Mouse (Mus musculus) CH12.LX (cell line): Measurements from ENCODE around the gene St8sia6. TPM values are rescaled to one million over a fixed set of nuclear protein-coding genes. Genes with fewer than 3 reads are reported as not detected.

Experiments used
- DNase-seq: peaks from one replicate; pipeline ENCODE4 v3.0.0-alpha.2; 2013; ENCODE audit errors: extremely low read depth
- H3K27ac ChIP-seq: 2 replicates; pipeline ENCODE4 v1.5.1; 2012; ENCODE audit warnings: low read depth, mild to moderate bottlenecking, control low read depth, moderate library complexity; ENCODE audit not compliant: insufficient read depth
- H3K27me3 ChIP-seq: replicated peaks from 2 replicates; pipeline ENCODE3; 2012; ENCODE audit warnings: inconsistent platforms
- H3K36me3 ChIP-seq, 2 experiments: replicated peaks in 1 of 2; 2 replicates each; pipeline versions ENCODE3 to v1.6.1; 2012; ENCODE audit warnings: inconsistent platforms in 1 of 2, low read length in 1 of 2, mild to moderate bottlenecking in 1 of 2, mixed read lengths in 1 of 2, moderate library complexity in 1 of 2; ENCODE audit not compliant: control insufficient read depth in 1 of 2, insufficient read depth in 1 of 2
- H3K4me1 ChIP-seq, 2 experiments: 2 replicates each; pipeline ENCODE4 v1.6.1; 2012; ENCODE audit warnings: inconsistent platforms in 1 of 2, moderate library complexity in 1 of 2; ENCODE audit not compliant: insufficient read depth in 2 of 2, control insufficient read depth in 1 of 2
- H3K4me2 ChIP-seq: 2 replicates; pipeline ENCODE4 v1.6.1; 2012; ENCODE audit warnings: low read depth, mild to moderate bottlenecking, control low read depth; ENCODE audit not compliant: poor library complexity, insufficient read depth, severe bottlenecking
- H3K4me3 ChIP-seq, 3 experiments: fragments of 150-350 bp in 1 of 3; sonication (generic) in 1 of 3; replicated peaks in 1 of 3; 2 replicates each; pipeline versions ENCODE3 to v1.5.1; 2011 to 2012; ENCODE audit warnings: low read depth in 2 of 3, low read length in 2 of 3, mild to moderate bottlenecking in 2 of 3, moderate library complexity in 2 of 3, control low read depth in 1 of 3, improper control_type of control experiment in 1 of 3, inconsistent platforms in 1 of 3, mixed read lengths in 1 of 3; ENCODE audit not compliant: poor library complexity in 1 of 3
- H3K79me2 ChIP-seq: replicated peaks from 2 replicates; pipeline ENCODE4 v1.6.1; 2012; ENCODE audit warnings: mild to moderate bottlenecking, moderate library complexity; ENCODE audit not compliant: control insufficient read depth, poor library complexity, insufficient read depth, severe bottlenecking; ENCODE audit errors: extremely low read depth
- H3K9ac ChIP-seq: 2 replicates; pipeline ENCODE4 v1.6.1; 2012; ENCODE audit warnings: low read depth, mild to moderate bottlenecking, control low read depth, moderate library complexity; ENCODE audit not compliant: insufficient read depth
- H3K9me3 ChIP-seq: replicated peaks from 2 replicates; pipeline ENCODE3; 2012; ENCODE audit warnings: low read length, inconsistent platforms, mixed read lengths
- BHLHE40 ChIP-seq: IDR thresholded peaks from 2 replicates; pipeline ENCODE4 v1.6.1; 2011; ENCODE audit warnings: mild to moderate bottlenecking, low read depth, low read length, improper control_type of control experiment
- CHD1 ChIP-seq: IDR thresholded peaks from 2 replicates; pipeline ENCODE4 v1.6.1; 2012; ENCODE audit warnings: low read depth, low read length, improper control_type of control experiment, inconsistent platforms
- CHD2 ChIP-seq: IDR thresholded peaks from 2 replicates; pipeline ENCODE4 v1.6.1; 2011; ENCODE audit warnings: low read length, improper control_type of control experiment
- ELF1 ChIP-seq: IDR thresholded peaks from 2 replicates; pipeline ENCODE4 v1.6.1; 2014; ENCODE audit warnings: low read depth, mild to moderate bottlenecking, inconsistent platforms, low read length, improper control_type of control experiment
- ETS1 ChIP-seq: conservative IDR thresholded peaks from 2 replicates; pipeline ENCODE4 v1.6.1; 2012; ENCODE audit warnings: low read depth, mild to moderate bottlenecking, inconsistent platforms, low read length, improper control_type of control experiment, moderate library complexity
- GABPA ChIP-seq: IDR thresholded peaks from 2 replicates; pipeline ENCODE4 v1.6.1; 2012; ENCODE audit warnings: low read depth, low read length, improper control_type of control experiment, inconsistent platforms; ENCODE audit not compliant: insufficient replicate concordance
- JUN ChIP-seq: IDR thresholded peaks from 2 replicates; pipeline ENCODE4 v1.6.1; 2011; ENCODE audit warnings: low read depth, mild to moderate bottlenecking, low read length, improper control_type of control experiment, moderate library complexity; ENCODE audit not compliant: insufficient read depth
- JUND ChIP-seq: conservative IDR thresholded peaks from 2 replicates; pipeline ENCODE4 v1.6.1; 2011; ENCODE audit warnings: low read depth, low read length, improper control_type of control experiment
- MAFK ChIP-seq: IDR thresholded peaks from 2 replicates; pipeline ENCODE4 v1.6.1; 2011; ENCODE audit warnings: low read length, improper control_type of control experiment; ENCODE audit not compliant: insufficient replicate concordance
- MEF2A ChIP-seq: IDR thresholded peaks from 2 replicates; pipeline ENCODE4 v1.6.1; 2014; ENCODE audit warnings: low read depth, mild to moderate bottlenecking, inconsistent platforms, low read length, improper control_type of control experiment, borderline replicate concordance
- MYC ChIP-seq: IDR thresholded peaks from 2 replicates; pipeline ENCODE4 v1.6.1; 2011; ENCODE audit warnings: low read depth, mild to moderate bottlenecking, improper control_type of control experiment, low read length
- NELFE ChIP-seq: IDR thresholded peaks from 2 replicates; pipeline ENCODE4 v1.6.1; 2011; ENCODE audit warnings: low read depth, low read length, improper control_type of control experiment
- POLR2A ChIP-seq: IDR thresholded peaks from 2 replicates; pipeline ENCODE4 v1.6.1; 2011; ENCODE audit warnings: low read depth, mild to moderate bottlenecking, improper control_type of control experiment, low read length
- RAD21 ChIP-seq: IDR thresholded peaks from 2 replicates; pipeline ENCODE4 v1.6.1; 2011; ENCODE audit warnings: low read depth, mild to moderate bottlenecking, low read length, improper control_type of control experiment, moderate library complexity
- RCOR1 ChIP-seq: conservative IDR thresholded peaks from 2 replicates; pipeline ENCODE4 v1.6.1; 2012; ENCODE audit warnings: low read depth, mild to moderate bottlenecking, inconsistent platforms, low read length, improper control_type of control experiment
- USF1 ChIP-seq: IDR thresholded peaks from 2 replicates; pipeline ENCODE4 v1.6.1; 2014; ENCODE audit warnings: low read depth, mild to moderate bottlenecking, inconsistent platforms, low read length, improper control_type of control experiment
- ZMIZ1 ChIP-seq: IDR thresholded peaks from 2 replicates; pipeline ENCODE4 v1.6.1; 2012; ENCODE audit warnings: low read depth, mild to moderate bottlenecking, inconsistent platforms, low read length, improper control_type of control experiment
- dilution Hi-C: fragments of 300-500 bp; cut with MboI; formaldehyde crosslinking; loops from 2 replicates; pipeline ENCODE4 v1.14.3; 2020; ENCODE audit warnings: low sequenced_read_pairs; ENCODE audit not compliant: extremely low pct_unique_long_range_greater_than_20kb, extremely low pct_ligation_motif_present
- in situ Hi-C: fragments of 300-500 bp; cut with MboI; formaldehyde crosslinking; loops from 3 replicates; pipeline ENCODE4 v1.14.3; 2019; ENCODE audit warnings: low sequenced_read_pairs, low pct_ligation_motif_present, low pct_unique_long_range_greater_than_20kb, mixed read lengths
- polyA plus RNA-seq: library from polyadenylated mRNA; unstranded; fragments of >175 nt; gene quantifications from 2 replicates; pipeline ENCODE4 v1.2.1, GENCODE M21; 2012; ENCODE audit warnings: low read depth; ENCODE audit not compliant: insufficient read length
- total RNA-seq, 2 experiments: library from RNA; depleted of rRNA; stranded (reverse); fragments of 300-350 nt in 1 of 2; fragments of >200 nt in 1 of 2; gene quantifications; 2 replicates each; pipeline ENCODE4 v1.2.3; 2012 to 2014

St8sia6 gene
- total and polyA plus RNA-seq, 3 experiments: 27.4 to 51.0 (median 43.7) TPM

GRCm38 (mm10) chr2:13749176-13749575, 44.7 kb downstream of the St8sia6 start:
- in situ Hi-C loops: no loop called here
- peaks cover 9% of the 10 kb centered on the region for H3K79me2 ChIP-seq
- TF ChIP-seq JUND (no peak), MAFK (peak; percentile 81), MYC (no peak), NELFE (no peak), RCOR1 (no peak), GABPA (no peak), BHLHE40 (no peak), RAD21 (no peak)
- TF ChIP-seq, all 38 proteins: peak for 1
- H3K36me3 ChIP-seq: peaks cover 2 to 62% of the 10 kb centered on the region in 2 experiments
- no peak for DNase-seq
- H3K4me2 ChIP-seq: no peak overlapping the region
- H3K27me3 ChIP-seq: no peaks in the 10 kb centered on the region
- H3K9me3 ChIP-seq: no peaks in the 10 kb centered on the region
- dilution Hi-C loops: no loop called here
- peaks cover 11 to 36% of the 10 kb centered on the region in 2 experiments for H3K4me1 ChIP-seq
- no peak overlapping the region for H3K4me3 ChIP-seq
- H3K9ac ChIP-seq: no peak overlapping the region
- H3K27ac ChIP-seq: no peak overlapping the region

GRCm38 (mm10) chr2:13747576-13747975, 46.3 kb downstream of the St8sia6 start:
- DNase-seq: no peak
- peaks cover 11 to 30% of the 10 kb centered on the region in 2 experiments for H3K4me1 ChIP-seq
- no peak for TF ChIP-seq MAFK
- no peak for TF ChIP-seq ETS1
- no peaks in the 10 kb centered on the region for H3K27me3 ChIP-seq
- H3K9ac ChIP-seq: no peak overlapping the region
- dilution Hi-C loops (no loop called here), in situ Hi-C loops (no loop called here)
- H3K36me3 ChIP-seq: peaks cover 5 to 59% of the 10 kb centered on the region in 2 experiments
- H3K79me2 ChIP-seq: peaks cover 7% of the 10 kb centered on the region
- H3K27ac ChIP-seq: no peak overlapping the region
- no peak overlapping the region for H3K4me2 ChIP-seq
- no peaks in the 10 kb centered on the region for H3K9me3 ChIP-seq
- H3K4me3 ChIP-seq: no peak overlapping the region

GRCm38 (mm10) chr2:13746023-13746422, 47.8 kb downstream of the St8sia6 start:
- Histone ChIP-seq H3K4me2 (no peak overlapping the region), H3K9ac (no peak overlapping the region), H3K79me2 (peaks cover 8% of the 10 kb centered on the region), H3K9me3 (no peaks in the 10 kb centered on the region), H3K27ac (no peak overlapping the region), H3K27me3 (no peaks in the 10 kb centered on the region), H3K36me3 (peaks cover 5 to 56% of the 10 kb centered on the region in 2 experiments), H3K4me1 (peaks cover 4 to 19% of the 10 kb centered on the region in 2 experiments; a peak in 3 of 4 replicates), H3K4me3 (no peak overlapping the region)
- TF ChIP-seq MEF2A: no peak
- TF ChIP-seq USF1: no peak
- no peak for TF ChIP-seq ZMIZ1
- no peak for TF ChIP-seq POLR2A
- TF ChIP-seq CHD2: no peak
- TF ChIP-seq JUN: no peak
- no peak for TF ChIP-seq CHD1
- TF ChIP-seq ELF1: no peak
- TF ChIP-seq MYC: no peak
- DNase-seq: no peak
- dilution Hi-C loops: no loop called here
- in situ Hi-C loops: no loop called here
